ENCODE assay signal across 25 mouse cellular contexts in genomic region chr11:80168121-80168520, GRCm38 (mm10). TPM values are rescaled to one million over a fixed set of nuclear protein-coding genes. Genes with fewer than 3 reads are reported as not detected.
DNase-seq lines count a peak whose midpoint lies in the region; ATAC-seq and TF ChIP-seq lines count a peak whose summit lies in the region.
"Had no signal": no experiment of that assay in that cellular context is flagged by ENCODE, and none has a peak within 500 bp of the region (broad histone marks: within the 10 kb centered on the region; RNA-seq: fewer than 3 reads in every experiment).

No protein-coding gene starts in this region.

- no peak for TF ChIP-seq POLR2A in spleen, adult 2 months (IDR thresholded peaks at IDR 0.05; ENCODE audit: low read depth, low read length)
- no peak for TF ChIP-seq POLR2A in bone marrow, adult 2 months (IDR thresholded peaks at IDR 0.05; ENCODE audit: borderline replicate concordance, control insufficient read depth, low read depth, low read length)

- H3K4me1 ChIP-seq in spleen, adult 2 months (ENCODE audit: control insufficient read depth, insufficient read depth, insufficient read length) = peaks cover 12% of the 10 kb centered on the region
- peaks cover 5% of the 10 kb centered on the region for H3K4me1 ChIP-seq in bone marrow, adult 2 months (ENCODE audit: control insufficient read depth, insufficient read depth, low read length)
- H3K4me1 ChIP-seq: embryonic facial prominence, embryonic 10.5 days; forebrain, embryonic 13.5 days; heart, embryonic 10.5 days; heart, embryonic 15.5 days; hindbrain, embryonic 13.5 days had no signal

- peak; percentile 27; the same call in 1 of the 2 replicates for ATAC-seq in monocyte, adult 5-6 weeks (replicated peaks; ENCODE audit: insufficient number of reproducible peaks, low FRiP score, low TSS enrichment, poor library complexity, severe bottlenecking)
- ATAC-seq: forebrain, embryonic 13.5 days; forebrain, postnatal 0 days; Patski had no signal

- TF ChIP-seq CTCF in layer of hippocampus, adult 2 months (conservative IDR thresholded peaks at IDR 0.05) = no peak
- TF ChIP-seq CTCF in spleen, adult 2 months (IDR thresholded peaks at IDR 0.05; ENCODE audit: extremely low read depth, insufficient read depth, insufficient read length, insufficient replicate concordance) = no peak
- TF ChIP-seq CTCF in bone marrow, adult 2 months (IDR thresholded peaks at IDR 0.05; ENCODE audit: control insufficient read depth, insufficient read depth, low read length) = no peak

- no peak overlapping the region for H3K4me3 ChIP-seq in layer of hippocampus, adult 2 months
- no peak overlapping the region for H3K4me3 ChIP-seq in spleen, adult 2 months (ENCODE audit: extremely low read depth, insufficient read depth, insufficient read length)
- no peak overlapping the region for H3K4me3 ChIP-seq in bone marrow, adult 2 months (replicated peaks; ENCODE audit: control insufficient read depth, low read depth, low read length)
- H3K4me3 ChIP-seq: embryonic facial prominence, embryonic 10.5 days; forebrain, embryonic 13.5 days; gastrocnemius, adult 2 months; heart, embryonic 10.5 days; heart, embryonic 15.5 days; hindbrain, embryonic 13.5 days had no signal

- WGBS in spleen, adult 2 months = 74% methylated on average over 9 of the region's 9 CpGs
- 69% methylated on average over 9 of the region's 9 CpGs for WGBS in bone marrow, adult 2 months

- no peaks in the 10 kb centered on the region for H3K27me3 ChIP-seq in spleen, adult 2 months (ENCODE audit: control insufficient read depth, insufficient read depth, low read length)
- H3K27me3 ChIP-seq: CH12.LX; forebrain, embryonic 13.5 days; heart, embryonic 15.5 days; hindbrain, embryonic 13.5 days; Patski had no signal

- peak overlapping the region; percentile 39; the same call in 1 of the 2 replicates for H3K27ac ChIP-seq in layer of hippocampus, adult 2 months
- peak overlapping the region; percentile 58 for H3K27ac ChIP-seq in spleen, adult 2 months (ENCODE audit: insufficient read depth, low read length)
- H3K27ac ChIP-seq in bone marrow, adult 2 months (ENCODE audit: control insufficient read depth, insufficient read depth, low read depth, low read length, poor library complexity) = peak overlapping the region; percentile 32; the same call in 1 of the 2 replicates
- H3K27ac ChIP-seq: embryonic facial prominence, embryonic 10.5 days; forebrain, embryonic 13.5 days; gastrocnemius, adult 2 months; heart, embryonic 10.5 days; heart, embryonic 15.5 days; hindbrain, embryonic 13.5 days had no signal

- H3K36me3 ChIP-seq in spleen, adult 2 months (ENCODE audit: control insufficient read depth, insufficient read depth, low read length) = no peaks in the 10 kb centered on the region
- H3K36me3 ChIP-seq: embryonic facial prominence, embryonic 10.5 days; heart, embryonic 10.5 days; heart, embryonic 15.5 days; hindbrain, embryonic 13.5 days had no signal

- DNase-seq in layer of hippocampus, adult 2 months (ENCODE audit: low spot score in 2 of 2) = no peak
- no peak for DNase-seq in layer of hippocampus, postnatal 14 days (ENCODE audit: low spot score in 2 of 2)
- no peak for DNase-seq in spleen, adult 2 months (ENCODE audit: low read depth in 1 of 2, low spot score in 2 of 2)
- no peak for DNase-seq in spleen, postnatal 36 days (ENCODE audit: low spot score in 2 of 2)
- DNase-seq in embryo, embryonic 10.5 days (ENCODE audit: low spot score) = no peak
- no peak for DNase-seq in frontal cortex, postnatal 36 days (ENCODE audit: low spot score in 2 of 2)
- DNase-seq: adrenal gland, adult 8-10 months; adrenal gland, postnatal 36 days; cerebellum, adult 18-20 months; cerebellum, adult 9-11 months; cerebellum, postnatal 36 days; forebrain, postnatal 0 days; gastrocnemius, adult 2 months; gastrocnemius, postnatal 36 days; heart, postnatal 14 days had no signal

RNA-seq across cellular contexts. Expression of gene Adap2, which starts 14.2 kb away (rescaled TPM):
- 1 to 10 TPM; 6.1 to 8.2 TPM for total RNA-seq in layer of hippocampus, adult 2 months (2021)
- total RNA-seq in layer of hippocampus, postnatal 14 days (2021) = 10 to 100 TPM; 10.3 to 11.0 TPM
- 12.6 and 16.4 TPM in 2 replicates for polyA plus RNA-seq in spleen, adult 2 months (2012; rRNA removed)
- polyA plus RNA-seq in bone marrow, adult 2 months (2011; ENCODE audit: insufficient read depth, insufficient read length, low replicate concordance, missing spikeins) = 2.5 and 4.8 TPM in 2 replicates
- total RNA-seq in monocyte, adult 5-6 weeks (2017) = 6.7 to 11.8 TPM (median 8.7 TPM) in 3 replicates
- total RNA-seq: CH12.LX; hematopoietic stem cell, adult 5-6 weeks had no signal

RNA-seq across cellular contexts. Expression of gene Rnf135, which starts 15.5 kb away (rescaled TPM):
- 1 to 10 TPM; 4.1 to 4.9 TPM for total RNA-seq in layer of hippocampus, adult 2 months (2021)
- total RNA-seq in layer of hippocampus, postnatal 14 days (2021) = 1 to 10 TPM; 3.5 to 4.6 TPM
- polyA plus RNA-seq in spleen, adult 2 months (2012; rRNA removed) = 7.3 and 10.0 TPM in 2 replicates
- 2.3 and 6.0 TPM in 2 replicates for polyA plus RNA-seq in bone marrow, adult 2 months (2011; ENCODE audit: insufficient read depth, insufficient read length, low replicate concordance, missing spikeins)
- total RNA-seq in monocyte, adult 5-6 weeks (2017) = 5.0 to 10.4 TPM (median 6.2 TPM) in 3 replicates

RNA-seq across cellular contexts. Expression of gene Tefm, which starts 26.1 kb away (rescaled TPM):
- 10 to 100 TPM in 1 of 2 experiments, 1 to 10 TPM in 1; 8.8 to 10.9 TPM for total RNA-seq in layer of hippocampus, adult 2 months (2021)
- total RNA-seq in layer of hippocampus, postnatal 14 days (2021) = 10 to 100 TPM; 11.3 to 12.7 TPM
- 1.9 and 2.2 TPM in 2 replicates for polyA plus RNA-seq in spleen, adult 2 months (2012; rRNA removed)
- polyA plus RNA-seq in bone marrow, adult 2 months (2011; ENCODE audit: insufficient read depth, insufficient read length, low replicate concordance, missing spikeins) = 2.0 and 5.3 TPM in 2 replicates
- 2.9 to 11.4 TPM (median 5.8 TPM) in 3 replicates for total RNA-seq in monocyte, adult 5-6 weeks (2017)

RNA-seq across cellular contexts. Expression of gene Rhot1, which starts 40.7 kb away (rescaled TPM):
- 10 to 100 TPM; 67.8 to 68.2 TPM for total RNA-seq in layer of hippocampus, adult 2 months (2021)
- total RNA-seq in layer of hippocampus, postnatal 14 days (2021) = 10 to 100 TPM; 61.6 to 64.6 TPM
- polyA plus RNA-seq in spleen, adult 2 months (2012; rRNA removed) = 4.0 and 5.4 TPM in 2 replicates
- polyA plus RNA-seq in bone marrow, adult 2 months (2011; ENCODE audit: insufficient read depth, insufficient read length, low replicate concordance, missing spikeins) = 10.1 and 15.5 TPM in 2 replicates
- 48.4 to 57.1 TPM (median 56.2 TPM) in 3 replicates for total RNA-seq in monocyte, adult 5-6 weeks (2017)
